Mouse (Mus musculus): ENCODE data around the gene Epb41.

GRCm38 (mm10) chr4:132067112-132067937, 7.8 kb downstream of the Epb41 start:
- TF ChIP-seq CTCF (IDR thresholded peaks at IDR 0.05; ENCODE audit: low read depth, low read length) (no peak), POLR2A (IDR thresholded peaks at IDR 0.05; ENCODE audit: extremely low read depth, insufficient read depth, low read length) (no peak)

Measured in liver, adult 2 months (tissue).